Mouse (Mus musculus): ENCODE measurements around the gene Specc1. TPM values are rescaled to one million over a fixed set of nuclear protein-coding genes. Genes with fewer than 3 reads are reported as not detected.

The Specc1 gene
- 12.0 and 15.4 TPM in 2 replicates for polyA plus RNA-seq (2014; fragmentation: Nextera tagmentation; extraction: Ambion mirVana)

DNA sequence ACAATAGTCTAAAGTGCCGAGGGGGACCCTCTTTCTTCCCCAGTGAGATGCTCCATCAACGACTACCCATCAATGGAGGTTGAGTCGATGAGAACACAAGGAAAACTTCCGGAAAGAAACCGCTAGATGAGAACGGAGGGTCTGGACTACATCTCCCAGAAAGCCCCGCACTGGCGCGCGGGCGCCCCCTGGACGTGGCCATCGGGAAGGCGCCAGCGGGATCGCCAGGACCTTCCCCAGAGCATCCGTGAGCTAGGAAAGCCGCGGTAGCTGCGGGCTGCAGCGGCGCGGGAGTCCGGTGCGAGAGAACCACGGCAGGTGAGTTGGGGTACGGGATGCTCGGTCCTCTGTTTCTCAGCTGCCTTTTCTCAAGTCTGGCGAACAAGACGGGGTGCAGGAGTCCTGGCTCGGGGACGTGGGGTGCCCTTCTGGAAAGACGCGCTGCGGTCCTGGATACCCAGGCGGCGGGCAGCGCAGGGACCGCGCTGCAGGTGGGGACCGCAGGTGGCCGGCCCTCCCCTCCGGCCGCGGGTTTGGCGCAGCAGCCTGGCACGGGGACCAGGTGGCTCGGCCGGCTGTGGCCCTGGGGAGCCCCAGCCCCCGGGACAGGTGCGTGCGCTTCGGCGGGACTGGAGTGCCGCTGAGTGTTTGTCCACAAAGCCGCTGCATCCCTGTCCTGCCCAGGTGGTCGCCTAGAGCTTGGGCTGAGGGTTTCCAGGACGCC, at the start of gene Specc1:
Gene Specc1, plus strand, starts transcription at position 192 of the 724 bp plus-strand sequence.
- ATAC-seq (ENCODE audit: insufficient read depth, low FRiP score, low TSS enrichment) (peak; percentile 81), DNase-seq (ENCODE audit: low spot score) (peak; percentile 96)
- Histone ChIP-seq H3K27me3 (ENCODE audit: control insufficient read depth, insufficient read depth, low read length) (peaks cover 12% of the 10 kb centered on the region), H3K36me3 (ENCODE audit: control insufficient read depth, insufficient read depth, low read length) (no peaks in the 10 kb centered on the region), H3K4me1 (ENCODE audit: control insufficient read depth, insufficient read depth, low read length) (no peaks in the 10 kb centered on the region), H3K27ac (ENCODE audit: low read depth, low read length) (no peak within 1 kb of the TSS), H3K9ac (ENCODE audit: low read length) (peak within 1 kb of the TSS; percentile 44), H3K4me3 (ENCODE audit: low read depth, low read length) (peak within 1 kb of the TSS; percentile 52), H3K9me3 (ENCODE audit: control insufficient read depth, low read length) (no peaks in the 10 kb centered on the region), H3K4me2 (ENCODE audit: low read depth) (peak within 1 kb of the TSS; percentile 97)
- under 1% methylated on average over 53 of the region's 58 CpGs for WGBS

DNA sequence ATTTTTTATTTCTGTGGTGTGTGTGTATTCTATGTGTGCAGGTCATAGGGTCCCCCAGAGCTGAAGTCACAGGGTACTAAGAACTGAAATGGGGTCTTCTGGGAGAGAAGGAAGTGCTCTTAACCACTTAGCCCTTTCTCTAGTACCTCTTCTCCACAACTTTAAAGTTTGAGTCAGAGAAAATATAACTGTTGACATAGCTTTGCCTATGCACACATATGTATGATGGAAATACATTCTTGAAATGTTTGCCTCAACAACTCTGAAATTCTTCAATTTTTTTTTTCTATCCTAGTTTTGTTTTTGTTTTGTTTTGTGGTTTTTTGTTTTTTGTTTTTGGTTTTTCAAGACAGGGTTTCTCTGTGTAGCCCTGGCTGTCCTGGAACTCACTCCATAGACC, 48.2 kb upstream of the Specc1 start:
- ATAC-seq (ENCODE audit: insufficient read depth, low FRiP score, low TSS enrichment) = no peak
- no peaks in the 10 kb centered on the region for H3K9me3 ChIP-seq (ENCODE audit: control insufficient read depth, low read length)
- no peak overlapping the region for H3K4me3 ChIP-seq (ENCODE audit: low read depth, low read length)
- H3K27ac ChIP-seq (ENCODE audit: low read depth, low read length) = no peak overlapping the region
- no peaks in the 10 kb centered on the region for H3K4me1 ChIP-seq (ENCODE audit: control insufficient read depth, insufficient read depth, low read length)
- peaks cover 2% of the 10 kb centered on the region for H3K36me3 ChIP-seq (ENCODE audit: control insufficient read depth, insufficient read depth, low read length)
- H3K27me3 ChIP-seq (ENCODE audit: control insufficient read depth, insufficient read depth, low read length) = no peaks in the 10 kb centered on the region
- no peak overlapping the region for H3K4me2 ChIP-seq (ENCODE audit: low read depth)
- no peak overlapping the region for H3K9ac ChIP-seq (ENCODE audit: low read length)
- DNase-seq (ENCODE audit: low spot score) = no peak

- Histone ChIP-seq H3K4me1 (ENCODE audit: control insufficient read depth, insufficient read depth, low read length) (no peaks in the 10 kb centered on the region), H3K27me3 (ENCODE audit: control insufficient read depth, insufficient read depth, low read length) (no peaks in the 10 kb centered on the region), H3K9me3 (ENCODE audit: control insufficient read depth, low read length) (no peaks in the 10 kb centered on the region), H3K36me3 (ENCODE audit: control insufficient read depth, insufficient read depth, low read length) (peaks cover 5% of the 10 kb centered on the region), H3K9ac (ENCODE audit: low read length) (no peak overlapping the region), H3K4me2 (ENCODE audit: low read depth) (no peak overlapping the region), H3K4me3 (ENCODE audit: low read depth, low read length) (no peak overlapping the region), H3K27ac (ENCODE audit: low read depth, low read length) (no peak overlapping the region)
- DNase-seq (ENCODE audit: low spot score) = no peak
- 96% methylated on average over 3 of the region's 3 CpGs for WGBS
- no peak for ATAC-seq (ENCODE audit: insufficient read depth, low FRiP score, low TSS enrichment)
Measured at GRCm38 (mm10) chr11:61919702-61920101, 36.9 kb upstream of the Specc1 start.

GRCm38 (mm10) chr11:61923309-61923708, 33.3 kb upstream of the Specc1 start:
- no peak overlapping the region for H3K27ac ChIP-seq (ENCODE audit: low read depth, low read length)
- H3K4me1 ChIP-seq (ENCODE audit: control insufficient read depth, insufficient read depth, low read length) = peaks cover 5% of the 10 kb centered on the region; the same call in 1 of the 2 replicates
- WGBS = 91% methylated on average over 1 of the region's 1 CpGs
- no peaks in the 10 kb centered on the region for H3K9me3 ChIP-seq (ENCODE audit: control insufficient read depth, low read length)
- H3K4me2 ChIP-seq (ENCODE audit: low read depth) = no peak overlapping the region
- H3K36me3 ChIP-seq (ENCODE audit: control insufficient read depth, insufficient read depth, low read length) = no peaks in the 10 kb centered on the region
- no peaks in the 10 kb centered on the region for H3K27me3 ChIP-seq (ENCODE audit: control insufficient read depth, insufficient read depth, low read length)
- DNase-seq (ENCODE audit: low spot score) (no peak), ATAC-seq (ENCODE audit: insufficient read depth, low FRiP score, low TSS enrichment) (no peak)
- H3K9ac ChIP-seq (ENCODE audit: low read length) = no peak overlapping the region
- H3K4me3 ChIP-seq (ENCODE audit: low read depth, low read length) = no peak overlapping the region

DNA sequence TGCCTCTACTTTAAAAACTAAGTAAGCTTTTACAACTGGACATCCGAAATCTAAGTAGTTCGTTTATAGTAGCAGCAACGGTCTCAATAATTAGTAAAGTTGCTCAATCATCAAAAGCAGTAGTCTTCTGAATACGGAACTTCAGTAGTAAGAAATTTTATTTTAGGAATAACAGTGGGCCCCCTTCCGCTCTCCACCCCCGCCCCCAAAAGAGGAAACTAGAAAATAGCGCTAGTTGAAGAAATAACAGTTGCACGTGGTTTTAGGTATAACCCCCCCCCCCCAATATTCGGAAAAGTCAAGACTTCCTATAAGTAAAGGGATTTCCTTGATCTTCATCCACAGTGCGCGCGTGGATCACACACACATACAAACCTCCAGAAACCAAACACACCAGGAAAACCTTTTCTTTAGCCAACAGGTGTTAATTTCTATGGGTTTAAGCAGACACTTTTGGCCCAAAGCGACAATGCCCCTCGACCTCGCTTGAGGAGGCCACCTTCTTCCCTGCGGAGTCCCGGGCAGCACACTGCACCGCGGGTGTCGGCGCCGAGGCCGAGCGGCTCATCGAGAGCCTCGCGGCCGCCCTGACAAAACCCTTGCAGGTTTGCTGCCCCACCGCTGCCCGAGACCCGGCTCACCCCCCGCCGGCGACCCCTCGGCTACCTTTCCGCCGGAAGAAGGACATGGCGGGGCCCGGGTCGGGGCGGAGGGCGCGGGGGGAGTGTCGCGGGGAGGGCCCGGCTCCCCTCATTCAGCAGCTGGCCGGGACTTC, 27.1 kb upstream of the Specc1 start:
- WGBS = 3% methylated on average over 47 of the region's 47 CpGs
- DNase-seq (ENCODE audit: low spot score) (no peak), ATAC-seq (ENCODE audit: insufficient read depth, low FRiP score, low TSS enrichment) (peak; percentile 69; the same call in 1 of the 2 replicates)
- Histone ChIP-seq H3K9me3 (ENCODE audit: control insufficient read depth, low read length) (no peaks in the 10 kb centered on the region), H3K4me2 (ENCODE audit: low read depth) (peak overlapping the region; percentile 83), H3K9ac (ENCODE audit: low read length) (peak overlapping the region; percentile 80), H3K27me3 (ENCODE audit: control insufficient read depth, insufficient read depth, low read length) (no peaks in the 10 kb centered on the region), H3K27ac (ENCODE audit: low read depth, low read length) (peak overlapping the region; percentile 91), H3K36me3 (ENCODE audit: control insufficient read depth, insufficient read depth, low read length) (no peaks in the 10 kb centered on the region), H3K4me1 (ENCODE audit: control insufficient read depth, insufficient read depth, low read length) (peaks cover 11% of the 10 kb centered on the region; the same call in 1 of the 2 replicates), H3K4me3 (ENCODE audit: low read depth, low read length) (peak overlapping the region; percentile 84)

- H3K36me3 ChIP-seq (ENCODE audit: control insufficient read depth, insufficient read depth, low read length) = no peaks in the 10 kb centered on the region
- peak within 1 kb of the TSS; percentile 91 for H3K27ac ChIP-seq (ENCODE audit: low read depth, low read length)
- peaks cover 11% of the 10 kb centered on the region; the same call in 1 of the 2 replicates for H3K4me1 ChIP-seq (ENCODE audit: control insufficient read depth, insufficient read depth, low read length)
- DNase-seq (ENCODE audit: low spot score) (peak; percentile 99), ATAC-seq (ENCODE audit: insufficient read depth, low FRiP score, low TSS enrichment) (peak; percentile 90)
- WGBS = 0% methylated on average over 39 of the region's 43 CpGs
- H3K27me3 ChIP-seq (ENCODE audit: control insufficient read depth, insufficient read depth, low read length) = no peaks in the 10 kb centered on the region
- peak within 1 kb of the TSS; percentile 84 for H3K4me3 ChIP-seq (ENCODE audit: low read depth, low read length)
- H3K9me3 ChIP-seq (ENCODE audit: control insufficient read depth, low read length) = no peaks in the 10 kb centered on the region
- peak within 1 kb of the TSS; percentile 83 for H3K4me2 ChIP-seq (ENCODE audit: low read depth)
- H3K9ac ChIP-seq (ENCODE audit: low read length) = peak within 1 kb of the TSS; percentile 80
Measured at GRCm38 (mm10) chr11:61930098-61930517, 26.5 kb upstream of the Specc1 start, which contains the start of gene Akap10. Gene Akap10, minus strand, starts transcription at chr11:61930252.

- no peak for ATAC-seq (ENCODE audit: insufficient read depth, low FRiP score, low TSS enrichment)
- Histone ChIP-seq H3K4me1 (ENCODE audit: control insufficient read depth, insufficient read depth, low read length) (peaks cover 11% of the 10 kb centered on the region; the same call in 1 of the 2 replicates), H3K4me2 (ENCODE audit: low read depth) (peak overlapping the region; percentile 83), H3K27ac (ENCODE audit: low read depth, low read length) (peak overlapping the region; percentile 91), H3K4me3 (ENCODE audit: low read depth, low read length) (peak overlapping the region; percentile 84), H3K27me3 (ENCODE audit: control insufficient read depth, insufficient read depth, low read length) (no peaks in the 10 kb centered on the region), H3K9me3 (ENCODE audit: control insufficient read depth, low read length) (no peaks in the 10 kb centered on the region), H3K9ac (ENCODE audit: low read length) (peak overlapping the region; percentile 80), H3K36me3 (ENCODE audit: control insufficient read depth, insufficient read depth, low read length) (no peaks in the 10 kb centered on the region)
- 20% methylated on average over 11 of the region's 11 CpGs for WGBS
- no peak for DNase-seq (ENCODE audit: low spot score)
Measured at GRCm38 (mm10) chr11:61930640-61931586, 25.6 kb upstream of the Specc1 start.

GRCm38 (mm10) chr11:61937761-61938160, 18.8 kb upstream of the Specc1 start:
- ATAC-seq (ENCODE audit: insufficient read depth, low FRiP score, low TSS enrichment) (no peak), DNase-seq (ENCODE audit: low spot score) (no peak)
- H3K4me1 ChIP-seq (ENCODE audit: control insufficient read depth, insufficient read depth, low read length) = no peaks in the 10 kb centered on the region
- no peak overlapping the region for H3K27ac ChIP-seq (ENCODE audit: low read depth, low read length)
- H3K9me3 ChIP-seq (ENCODE audit: control insufficient read depth, low read length) = no peaks in the 10 kb centered on the region
- H3K9ac ChIP-seq (ENCODE audit: low read length) = no peak overlapping the region
- no peak overlapping the region for H3K4me2 ChIP-seq (ENCODE audit: low read depth)
- WGBS = 90% methylated on average over 1 of the region's 1 CpGs
- no peaks in the 10 kb centered on the region for H3K27me3 ChIP-seq (ENCODE audit: control insufficient read depth, insufficient read depth, low read length)
- H3K36me3 ChIP-seq (ENCODE audit: control insufficient read depth, insufficient read depth, low read length) = no peaks in the 10 kb centered on the region
- H3K4me3 ChIP-seq (ENCODE audit: low read depth, low read length) = no peak overlapping the region

Data from neural tube, embryonic 11.5 days (tissue).